Mouse (Mus musculus) mesoderm, embryonic 11.5 days (tissue): ENCODE measurements around the gene Ush2a.
A peak's percentile ranks its signal among the peaks of the same experiment; 100 is the strongest.

ENCODE experiments used
- DNase-seq: peaks from one replicate; pipeline ENCODE4 v3.0.0-alpha.2; 2012; ENCODE audit warnings: low read depth, low spot score

The Ush2a gene

GRCm38 (mm10) chr1:188660882-188661281, 399.1 kb downstream of the Ush2a start:
- DNase-seq = peak; percentile 55

GRCm38 (mm10) chr1:188667460-188667859, 405.6 kb downstream of the Ush2a start:
- no peak for DNase-seq

- no peak for DNase-seq
Observed at GRCm38 (mm10) chr1:188668513-188668912, 406.7 kb downstream of the Ush2a start.

GRCm38 (mm10) chr1:188672871-188673270, 411.0 kb downstream of the Ush2a start:
- no peak for DNase-seq

GRCm38 (mm10) chr1:188674640-188675510, 413.1 kb downstream of the Ush2a start:
- no peak for DNase-seq

GRCm38 (mm10) chr1:188675511-188675863, 413.7 kb downstream of the Ush2a start:
- DNase-seq = no peak

- DNase-seq = no peak
Observed at GRCm38 (mm10) chr1:188678189-188678588, 416.4 kb downstream of the Ush2a start.

GRCm38 (mm10) chr1:188686362-188686761, 424.5 kb downstream of the Ush2a start:
- no peak for DNase-seq

- DNase-seq = no peak
Observed at GRCm38 (mm10) chr1:188696295-188696694, 434.5 kb downstream of the Ush2a start.

- DNase-seq = no peak
Observed at GRCm38 (mm10) chr1:188708176-188708575, 446.4 kb downstream of the Ush2a start.

- no peak for DNase-seq
Observed at GRCm38 (mm10) chr1:188708694-188709093, 446.9 kb downstream of the Ush2a start.

- DNase-seq = peak; percentile 33
Observed at GRCm38 (mm10) chr1:188714131-188714530, 452.3 kb downstream of the Ush2a start.

- DNase-seq = no peak
Observed at GRCm38 (mm10) chr1:188714941-188715340, 453.1 kb downstream of the Ush2a start.

GRCm38 (mm10) chr1:188716886-188717285, 455.1 kb downstream of the Ush2a start:
- DNase-seq = no peak

- no peak for DNase-seq
Observed at GRCm38 (mm10) chr1:188725122-188725995, 463.5 kb downstream of the Ush2a start.

GRCm38 (mm10) chr1:188726937-188727336, 465.1 kb downstream of the Ush2a start:
- no peak for DNase-seq

- DNase-seq = no peak
Observed at GRCm38 (mm10) chr1:188728625-188729024, 466.8 kb downstream of the Ush2a start.

GRCm38 (mm10) chr1:188729179-188729578, 467.4 kb downstream of the Ush2a start:
- no peak for DNase-seq

GRCm38 (mm10) chr1:188734741-188735266, 473.0 kb downstream of the Ush2a start:
- no peak for DNase-seq

GRCm38 (mm10) chr1:188742971-188743370, 481.1 kb downstream of the Ush2a start:
- no peak for DNase-seq

- DNase-seq = no peak
Observed at GRCm38 (mm10) chr1:188755031-188755430, 493.2 kb downstream of the Ush2a start.

- DNase-seq = no peak
Observed at GRCm38 (mm10) chr1:188760515-188760914, 498.7 kb downstream of the Ush2a start.
